Mouse (Mus musculus) cerebellum, adult 8-10 months (tissue): Measurements from ENCODE around the gene Nmnat1.

Source experiments
- DNase-seq: peaks from one replicate; pipeline ENCODE4 v3.0.0; 2022

Nmnat1 gene

DNA sequence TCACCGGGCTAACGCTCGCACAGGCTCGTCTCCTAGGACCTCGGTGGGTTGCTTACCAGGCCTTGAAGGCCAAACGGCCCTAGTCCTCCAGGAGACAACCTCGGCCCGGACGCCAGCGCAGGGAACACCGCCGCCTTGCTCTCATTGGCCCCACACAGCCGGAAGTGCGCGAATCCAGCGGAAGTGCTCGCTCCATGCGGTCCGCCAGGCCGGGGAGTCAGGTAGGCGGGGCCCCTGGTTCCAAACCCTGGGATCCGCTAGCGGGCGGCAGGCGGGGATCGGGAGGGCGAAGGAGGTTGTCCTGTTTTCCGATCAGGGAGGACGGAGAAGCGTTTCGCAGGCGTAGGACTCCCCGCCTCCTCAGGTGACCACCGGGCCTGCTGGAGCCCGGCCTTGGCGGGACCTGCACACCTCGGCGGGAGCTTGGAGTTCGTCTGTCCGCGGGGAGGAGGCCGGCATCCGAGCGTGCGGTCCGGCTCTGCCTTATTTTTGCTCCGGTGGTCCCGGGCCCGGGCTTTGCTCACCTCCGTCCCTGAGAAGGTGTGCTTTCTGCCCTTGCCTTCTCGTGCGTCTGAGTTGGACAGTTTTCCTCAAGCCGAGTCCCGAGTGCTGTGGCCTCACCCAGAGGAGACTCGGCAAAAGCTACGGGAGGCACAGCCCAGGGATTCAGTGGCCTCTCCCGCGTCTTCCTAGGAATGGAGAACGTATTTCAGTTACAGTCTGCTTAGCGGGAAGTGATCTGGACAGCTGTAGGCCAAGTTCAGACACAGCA lies at the start of gene Nmnat1, which contains the start of gene Lzic:
Gene Nmnat1, minus strand, starts transcription at position 150 of the 772 bp plus-strand sequence.
Gene Lzic, plus strand, starts transcription at position 177 of the 772 bp plus-strand sequence.
- DNase-seq: peak; percentile 90

DNA sequence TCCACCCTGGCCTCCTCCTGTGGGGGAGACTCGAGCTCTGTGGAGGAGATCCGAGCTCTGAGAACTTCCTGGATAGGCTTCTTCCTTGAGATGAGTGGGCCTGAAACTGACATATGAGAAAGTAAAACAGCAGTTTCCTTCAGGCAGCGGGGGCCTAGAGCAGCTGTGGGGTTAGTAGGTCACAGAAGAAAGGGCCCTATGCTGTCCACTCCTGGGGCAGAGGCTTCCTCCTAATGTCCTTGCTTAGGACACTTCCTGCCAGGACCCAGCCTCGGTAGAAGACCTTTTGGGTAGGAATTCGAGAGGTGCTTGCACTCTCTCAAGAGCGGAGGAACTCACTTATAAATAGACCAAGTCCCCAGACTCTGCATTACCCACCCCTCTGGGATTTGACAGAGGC lies 44.7 kb upstream of the Nmnat1 start:
- no peak for DNase-seq

DNA sequence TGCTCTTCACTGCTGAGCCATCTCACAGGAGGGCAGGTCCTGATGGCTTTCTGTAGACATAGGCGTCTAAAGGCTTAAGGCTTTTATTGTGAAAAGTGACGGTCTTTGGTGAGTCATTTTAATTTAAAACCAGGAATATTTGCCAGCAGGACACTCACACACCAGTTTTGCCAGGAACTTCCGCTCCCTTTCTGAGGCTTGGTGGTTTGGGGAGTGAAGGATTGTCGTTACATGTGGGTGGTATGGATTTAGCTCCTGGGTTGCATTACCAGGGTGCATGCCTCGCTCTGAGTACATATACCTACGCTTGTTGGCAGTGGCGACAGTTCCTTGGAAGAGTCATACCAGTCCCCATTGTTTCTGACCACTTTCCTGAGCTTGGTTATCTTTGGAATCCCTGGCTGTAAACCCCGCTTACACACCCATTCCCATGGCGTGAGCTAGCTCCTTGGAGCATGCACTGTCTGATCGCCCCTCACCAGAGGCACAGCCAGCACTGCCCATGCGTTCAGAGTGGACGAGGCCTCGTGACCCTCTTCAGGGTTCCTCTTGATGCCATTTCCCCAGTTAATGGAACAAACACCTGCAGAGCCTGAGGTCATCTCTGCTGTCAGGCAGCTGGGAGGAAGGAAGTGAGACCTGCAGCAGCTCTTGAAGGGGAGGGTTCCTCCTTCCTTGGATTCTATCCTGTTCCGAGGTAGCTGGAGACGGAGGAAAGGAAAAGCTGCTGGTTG lies 42.8 kb upstream of the Nmnat1 start:
- DNase-seq: no peak

DNA sequence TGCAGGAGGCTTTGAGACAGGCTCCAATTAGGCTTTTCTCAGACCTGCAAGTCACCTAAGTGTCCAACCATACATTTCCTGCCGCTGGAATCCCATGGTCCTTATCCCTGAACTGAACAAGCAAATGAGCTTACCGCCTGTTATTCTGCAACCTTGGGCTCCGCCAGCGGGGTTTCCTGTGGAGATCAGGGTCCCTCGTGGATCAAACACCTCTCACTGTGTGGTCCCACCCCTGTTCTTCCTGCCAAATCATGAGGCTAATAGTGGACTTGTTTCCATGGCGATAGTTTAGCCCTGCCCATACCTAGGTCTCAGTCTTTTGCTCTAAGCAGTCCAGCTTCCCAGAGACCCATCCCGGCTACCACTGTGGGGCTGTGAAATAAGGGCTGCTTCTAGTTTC lies 41.3 kb upstream of the Nmnat1 start:
- DNase-seq: no peak

DNA sequence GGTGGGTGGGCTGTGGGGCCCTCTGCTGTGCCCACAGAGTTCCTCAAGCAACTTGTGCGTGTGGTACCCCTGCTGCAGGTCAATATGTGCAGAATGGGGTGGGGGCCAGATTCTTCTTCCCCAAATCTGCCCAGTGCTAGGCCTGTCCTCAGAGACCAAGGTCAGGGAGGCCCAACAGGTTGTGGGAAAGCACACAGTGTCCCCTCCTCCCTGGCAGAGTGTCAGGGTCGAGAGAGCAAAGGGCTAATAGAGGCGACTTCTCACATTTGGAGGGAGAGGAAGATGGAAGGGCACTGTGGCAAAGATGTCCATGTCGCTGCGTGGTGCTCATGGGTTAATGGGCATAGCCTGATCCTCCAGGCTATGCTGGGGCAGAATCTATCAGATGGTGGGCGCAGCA lies 40.8 kb upstream of the Nmnat1 start:
- DNase-seq: no peak

DNA sequence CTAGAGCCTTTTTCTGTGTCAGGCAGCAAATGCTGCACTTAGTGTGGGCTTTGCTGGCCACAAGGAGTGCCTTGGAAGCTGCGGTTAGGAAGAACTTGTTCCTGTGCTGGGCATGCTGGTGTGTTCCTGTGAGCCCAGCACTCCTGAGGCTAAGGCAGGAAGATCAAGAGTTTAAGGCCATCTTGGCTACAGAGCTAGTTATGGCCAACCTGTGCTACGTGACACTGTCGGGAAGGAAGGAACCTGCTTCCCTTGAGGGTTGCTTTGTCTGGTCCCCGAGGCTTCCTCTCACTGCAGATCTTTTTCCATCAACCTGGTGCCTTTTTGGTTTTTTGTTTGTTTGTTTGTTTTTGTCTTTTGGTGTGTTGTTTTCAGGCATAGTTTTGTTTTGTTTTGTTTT lies 40.2 kb upstream of the Nmnat1 start:
- no peak for DNase-seq

DNA sequence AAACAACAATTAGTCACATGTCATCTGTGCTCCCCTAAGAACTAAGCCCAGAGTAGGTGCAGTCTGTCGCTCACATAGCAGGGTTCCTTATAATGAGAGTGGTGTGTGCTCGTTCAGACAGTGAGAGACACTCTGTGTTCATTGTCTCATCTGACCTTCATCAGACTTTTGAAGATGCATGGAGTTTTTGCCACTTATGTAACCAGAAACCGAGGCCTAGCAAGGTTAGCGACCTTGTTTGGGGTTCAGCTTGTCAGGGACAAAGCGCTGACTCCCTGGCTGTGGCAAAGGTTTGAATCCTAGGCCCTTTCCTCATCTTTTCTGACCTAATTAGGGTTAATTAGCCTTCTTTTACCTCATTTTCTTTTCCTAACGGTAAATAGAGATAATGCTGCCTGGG lies 39.0 kb upstream of the Nmnat1 start:
- no peak for DNase-seq

DNA sequence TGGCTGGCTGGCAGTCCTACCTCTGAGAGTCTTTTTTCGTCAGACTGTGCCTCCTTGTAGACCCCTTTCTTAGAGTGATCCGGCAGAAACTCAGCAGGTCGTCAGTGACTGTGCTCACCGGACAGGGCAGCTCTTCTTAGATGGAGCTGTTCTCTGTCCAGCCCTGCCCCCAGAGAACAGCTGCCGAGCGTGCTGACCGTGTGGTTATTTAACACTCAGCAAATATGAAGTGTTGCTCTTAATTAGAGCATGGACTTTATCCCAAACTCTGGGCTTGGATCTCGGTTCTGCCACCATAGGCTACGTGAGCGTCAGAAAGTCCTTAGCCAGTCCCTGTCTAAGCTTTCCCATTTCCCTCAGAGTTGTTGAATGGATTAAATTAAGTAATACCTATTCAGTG lies 36.3 kb upstream of the Nmnat1 start:
- DNase-seq: no peak

DNA sequence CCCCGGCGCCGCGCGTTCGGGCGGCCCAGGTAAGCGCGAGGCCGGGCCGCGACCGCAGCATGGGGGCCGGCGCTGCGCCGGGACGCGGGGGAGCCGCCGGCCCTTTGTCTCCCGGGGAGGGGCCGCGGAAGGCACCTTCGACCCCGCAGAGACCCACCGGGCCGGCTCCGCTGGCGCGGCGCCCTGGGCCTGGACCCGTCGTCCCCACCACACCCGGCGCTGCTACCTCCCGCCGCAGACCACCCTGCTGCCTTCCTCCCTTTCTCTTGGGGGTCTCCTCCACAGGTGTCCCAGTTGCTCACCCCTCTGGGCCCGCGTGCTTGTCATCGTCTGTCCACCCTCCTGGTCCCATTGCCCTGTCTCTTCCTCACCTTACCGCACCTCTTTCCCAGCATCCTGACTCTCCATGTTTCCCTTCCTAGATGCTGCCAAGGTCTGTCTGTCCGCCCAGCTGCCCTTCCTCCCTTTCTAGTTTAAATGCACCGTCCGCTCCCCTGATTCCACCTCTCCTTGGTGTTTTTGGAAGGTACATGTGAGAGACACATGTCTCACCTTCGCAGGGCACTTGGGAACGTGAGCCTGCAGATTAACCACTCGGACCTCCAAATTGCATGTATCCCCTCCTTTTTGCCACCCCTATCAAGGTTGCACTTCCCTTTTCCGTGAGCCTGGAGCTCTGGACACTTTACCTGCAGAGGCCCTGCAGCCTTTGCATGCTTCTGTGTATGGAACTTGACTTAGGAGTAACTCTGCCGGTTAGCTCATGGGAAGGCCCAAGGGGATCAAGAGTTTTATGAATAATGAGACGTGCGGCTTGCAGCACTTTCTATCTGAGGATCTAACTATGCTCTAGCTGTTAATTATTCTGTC lies 33.6 kb upstream of the Nmnat1 start:
- DNase-seq: peak; percentile 42

DNA sequence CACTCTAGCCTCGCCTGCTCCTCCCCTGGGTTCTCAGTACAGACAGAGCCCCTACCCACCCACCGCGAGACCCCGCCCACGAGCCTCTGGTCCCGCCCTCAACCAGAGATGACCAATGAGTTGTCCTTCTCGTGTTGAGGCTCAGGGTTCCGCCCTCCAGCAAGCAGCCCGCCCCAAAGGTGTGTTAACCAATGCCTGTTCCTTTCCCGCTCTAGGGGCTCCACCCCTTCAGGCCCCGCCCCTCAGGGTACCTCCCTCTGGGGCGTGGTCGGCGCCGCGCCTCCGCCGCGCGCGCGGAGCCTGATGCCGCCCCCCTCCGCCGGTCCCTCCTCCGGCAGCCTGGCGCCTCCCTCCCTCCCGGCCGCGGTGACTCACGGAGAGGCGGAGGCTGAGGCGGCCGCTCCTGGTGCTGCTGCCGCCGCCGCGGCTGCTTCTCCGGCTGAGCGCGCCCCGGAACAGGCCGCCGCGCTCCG lies 32.9 kb upstream of the Nmnat1 start, which contains the start of gene Ctnnbip1:
Gene Ctnnbip1, plus strand, starts transcription at position 369 of the 473 bp plus-strand sequence.
- DNase-seq: peak; percentile 96

DNA sequence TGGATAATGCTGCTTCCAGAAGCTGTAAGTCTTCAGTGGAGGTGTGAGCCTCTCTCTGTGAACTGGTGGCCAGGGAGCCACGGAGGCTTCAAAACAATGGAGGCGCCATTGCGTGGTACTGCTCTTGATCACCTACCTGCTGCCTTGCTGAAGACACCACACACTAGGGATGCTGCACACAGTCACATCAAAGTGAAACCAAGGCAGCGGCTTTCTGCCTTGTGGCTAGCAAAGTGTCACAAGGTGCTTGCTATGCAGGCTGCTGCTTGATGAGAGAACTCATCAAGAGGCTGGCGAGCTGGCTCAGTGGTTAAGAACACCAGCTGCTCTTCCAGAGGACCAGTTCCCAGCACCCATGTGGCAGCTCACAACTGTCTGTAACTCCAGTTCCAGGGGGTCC lies 30.7 kb upstream of the Nmnat1 start:
- no peak for DNase-seq

DNA sequence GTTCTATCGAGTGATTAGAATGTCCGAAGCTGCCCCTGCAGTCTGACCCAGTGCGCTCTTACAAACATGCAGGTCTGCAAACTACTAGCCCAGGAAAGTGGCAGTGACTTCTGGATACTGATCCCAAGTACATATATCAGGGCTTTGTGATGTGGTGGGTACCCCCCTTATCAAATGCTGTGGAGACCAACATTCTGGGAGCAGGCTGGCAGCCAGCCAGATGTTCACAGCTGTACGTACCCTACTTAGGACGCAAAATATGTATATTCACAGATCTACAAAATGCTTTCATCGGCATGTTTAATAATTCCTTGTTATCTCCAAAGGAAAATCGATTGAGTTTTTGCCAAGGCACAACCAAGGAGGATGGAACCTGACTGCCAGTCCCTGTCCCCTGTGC lies 27.1 kb upstream of the Nmnat1 start:
- DNase-seq: no peak

DNA sequence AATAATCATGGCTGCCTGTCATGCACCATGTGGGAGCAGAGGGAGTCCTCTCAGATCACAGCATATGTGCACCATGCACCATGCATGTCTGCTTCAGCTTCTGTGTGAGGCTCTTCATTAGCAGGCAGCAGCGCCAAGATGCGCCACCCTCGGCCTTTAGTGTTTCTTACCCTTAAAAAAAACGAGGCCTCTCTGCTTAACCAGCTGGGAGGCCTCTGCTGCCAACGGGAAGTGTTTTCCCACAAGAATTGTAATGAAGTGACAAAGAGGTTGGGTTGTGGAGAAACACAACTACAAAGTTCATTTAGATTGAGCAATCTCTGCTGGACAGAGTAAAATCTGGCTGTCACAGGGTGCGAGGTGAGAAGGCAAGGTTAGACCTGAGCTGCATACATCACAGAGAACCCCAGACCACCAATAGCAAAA lies 26.2 kb upstream of the Nmnat1 start:
- no peak for DNase-seq

DNA sequence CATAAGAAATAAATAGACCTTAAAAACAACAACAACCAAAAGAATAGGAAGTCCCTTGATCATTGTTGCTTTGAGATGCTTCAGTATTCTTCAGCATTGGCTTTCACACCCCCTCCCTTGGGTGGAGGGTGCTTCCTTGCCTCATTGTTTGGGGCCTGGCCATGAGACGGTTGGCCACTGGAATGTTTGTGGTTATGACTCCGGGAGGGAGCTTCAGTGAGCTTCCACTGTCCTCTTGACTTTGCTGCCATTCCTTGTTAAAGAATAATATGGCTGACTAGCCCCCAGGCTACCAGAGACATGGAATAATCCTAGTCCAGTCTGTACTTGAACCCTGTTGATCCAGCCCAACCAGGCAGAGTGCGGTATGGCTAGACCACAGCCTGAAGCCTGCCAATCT lies 21.9 kb upstream of the Nmnat1 start:
- DNase-seq: no peak

DNA sequence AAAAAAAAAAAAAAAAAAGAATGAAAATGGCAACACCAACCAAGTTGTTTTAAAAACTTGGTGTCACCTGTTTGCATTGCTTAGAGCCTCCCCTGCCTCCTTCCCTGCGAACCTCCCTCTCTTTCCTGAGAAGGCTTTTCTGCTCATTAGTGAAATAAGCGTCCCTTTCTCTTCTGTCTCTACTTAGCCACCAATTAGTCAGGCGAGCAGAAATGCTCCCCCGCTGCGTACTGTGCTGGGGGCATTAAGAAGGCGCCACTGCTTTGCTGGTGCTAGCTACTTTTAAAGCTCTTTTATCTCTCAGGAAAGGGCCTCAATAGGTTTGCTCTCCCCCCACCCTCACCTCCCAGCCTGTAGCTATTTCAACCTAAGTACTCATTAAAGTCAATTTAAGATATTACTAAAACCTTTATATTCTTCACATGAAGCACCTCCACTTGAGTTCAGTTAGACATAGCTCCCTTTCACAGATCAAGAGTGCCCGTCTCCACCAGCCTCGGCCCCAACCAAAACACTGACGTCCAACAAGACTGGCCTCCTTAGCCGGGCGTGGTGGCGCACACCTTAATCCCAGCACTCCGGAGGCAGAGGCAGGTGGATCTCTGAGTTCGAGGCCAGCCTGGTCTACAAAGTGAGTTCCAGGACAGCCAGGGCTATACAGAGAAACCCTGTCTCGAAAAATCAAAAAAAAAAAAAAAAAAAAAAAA lies 20.4 kb upstream of the Nmnat1 start:
- DNase-seq: no peak

DNA sequence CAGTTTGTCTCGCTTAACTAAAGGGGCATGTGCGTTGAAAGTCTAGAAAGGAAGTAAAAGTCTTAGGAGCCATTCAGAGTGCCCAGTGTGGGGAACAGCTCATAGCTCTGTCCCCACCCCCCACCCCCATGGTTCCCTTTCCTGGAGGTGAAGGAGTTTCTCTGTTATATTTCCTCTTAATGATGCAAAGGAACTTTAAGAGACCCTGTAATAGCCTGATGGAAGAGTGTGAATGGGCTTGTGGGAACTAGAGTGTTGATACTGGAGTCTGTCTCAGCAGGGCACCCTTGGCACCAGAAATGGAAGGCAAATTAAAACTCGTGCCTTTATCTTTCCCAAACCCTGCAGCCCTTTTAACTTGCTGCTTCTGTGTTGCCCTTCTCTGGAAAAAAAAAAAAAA lies 19.9 kb upstream of the Nmnat1 start:
- DNase-seq: no peak

DNA sequence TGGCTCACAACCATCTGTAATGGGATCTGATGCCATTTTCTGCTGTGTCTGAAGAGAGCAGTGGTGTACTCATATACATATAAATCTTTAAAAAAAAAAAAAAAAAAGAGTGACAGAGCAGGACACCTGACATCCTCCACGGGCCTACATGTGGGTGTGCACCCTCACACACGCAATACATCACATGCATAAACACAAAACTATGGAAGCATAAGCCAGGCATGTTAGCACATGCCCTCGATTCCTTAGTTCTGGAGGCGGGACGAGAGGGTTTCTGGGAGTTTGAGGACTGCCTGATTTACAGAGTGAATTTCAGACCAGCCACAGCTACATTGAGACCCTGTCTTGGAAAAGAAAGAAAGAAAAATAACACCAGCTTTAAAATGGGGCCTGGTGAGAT lies 19.4 kb upstream of the Nmnat1 start:
- DNase-seq: no peak

DNA sequence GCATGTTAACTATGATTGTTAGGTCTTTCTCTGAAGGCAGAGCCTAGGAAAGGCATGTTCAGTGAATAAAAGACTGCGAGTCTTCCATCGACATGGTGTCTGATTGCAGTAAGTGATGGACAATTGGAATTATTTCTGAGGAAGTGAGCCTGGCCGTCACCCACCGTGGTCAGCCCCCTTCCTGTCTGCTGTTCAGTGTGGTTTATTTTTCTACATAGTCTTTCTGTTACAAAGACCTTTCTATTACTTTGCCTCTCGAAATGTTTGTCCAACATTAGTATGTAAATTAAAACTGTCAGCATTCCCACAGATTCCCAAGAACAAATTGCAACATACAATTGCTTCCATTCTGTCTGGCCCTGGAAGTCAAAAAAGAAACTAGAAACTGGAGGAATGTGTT lies 14.8 kb upstream of the Nmnat1 start:
- DNase-seq: no peak

DNA sequence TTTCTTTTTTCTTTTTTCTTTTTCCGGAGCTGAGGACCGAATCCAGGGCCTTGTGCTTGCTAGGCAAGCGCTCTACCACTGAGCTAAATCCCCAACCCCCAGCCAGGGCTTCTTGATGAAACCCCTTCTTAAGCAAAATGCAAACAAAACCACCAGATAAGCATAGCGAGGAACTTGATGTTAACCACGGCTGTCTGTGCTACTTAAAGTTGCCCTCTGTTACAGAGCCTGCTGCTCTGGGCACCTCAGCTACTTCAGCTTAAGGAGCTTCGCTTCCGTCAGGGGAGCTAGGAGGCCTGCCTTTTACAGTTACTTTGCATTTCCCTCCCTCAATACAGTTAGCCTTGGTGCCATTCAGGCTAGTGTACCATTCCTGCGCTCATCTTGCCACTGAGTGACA lies 13.9 kb upstream of the Nmnat1 start:
- DNase-seq: no peak

DNA sequence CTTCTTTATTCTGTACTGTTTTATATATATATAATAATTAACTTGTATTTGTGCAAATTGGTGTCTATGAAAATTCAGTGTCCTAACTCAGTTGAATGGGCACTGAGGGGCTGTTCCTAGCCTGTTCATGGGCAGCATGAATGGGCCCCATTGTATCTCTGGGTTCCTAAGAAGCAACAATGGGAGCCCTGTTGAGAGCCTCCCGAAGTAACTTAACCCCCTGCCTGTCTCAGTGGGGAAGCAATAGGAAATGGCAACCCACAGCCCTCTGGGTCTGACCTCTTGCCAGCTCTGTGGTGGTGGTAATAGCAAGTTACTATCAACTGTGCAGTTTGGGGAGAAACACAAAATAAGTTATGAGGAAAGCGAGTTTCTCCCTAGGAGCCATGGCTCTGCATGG lies 11.6 kb upstream of the Nmnat1 start:
- no peak for DNase-seq

DNA sequence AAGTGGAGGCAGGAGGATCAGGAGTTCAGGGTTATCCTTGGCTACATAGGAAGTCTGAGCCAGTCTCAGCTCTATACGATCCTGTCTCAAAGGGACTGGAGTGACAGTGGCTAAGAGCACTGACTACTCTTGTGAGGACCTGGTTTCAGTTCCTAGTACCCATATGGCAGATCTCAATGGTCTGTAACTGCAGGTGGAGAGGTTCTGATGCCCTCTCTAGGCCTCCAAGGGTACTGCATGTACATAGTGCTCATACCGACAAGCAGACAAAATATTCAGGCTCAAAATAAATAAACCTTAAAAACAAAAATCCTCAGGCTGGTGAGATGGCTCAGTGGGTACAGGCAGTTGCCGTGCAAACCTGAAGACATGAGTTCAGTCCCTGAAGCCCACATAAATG lies 6.1 kb upstream of the Nmnat1 start:
- no peak for DNase-seq

DNA sequence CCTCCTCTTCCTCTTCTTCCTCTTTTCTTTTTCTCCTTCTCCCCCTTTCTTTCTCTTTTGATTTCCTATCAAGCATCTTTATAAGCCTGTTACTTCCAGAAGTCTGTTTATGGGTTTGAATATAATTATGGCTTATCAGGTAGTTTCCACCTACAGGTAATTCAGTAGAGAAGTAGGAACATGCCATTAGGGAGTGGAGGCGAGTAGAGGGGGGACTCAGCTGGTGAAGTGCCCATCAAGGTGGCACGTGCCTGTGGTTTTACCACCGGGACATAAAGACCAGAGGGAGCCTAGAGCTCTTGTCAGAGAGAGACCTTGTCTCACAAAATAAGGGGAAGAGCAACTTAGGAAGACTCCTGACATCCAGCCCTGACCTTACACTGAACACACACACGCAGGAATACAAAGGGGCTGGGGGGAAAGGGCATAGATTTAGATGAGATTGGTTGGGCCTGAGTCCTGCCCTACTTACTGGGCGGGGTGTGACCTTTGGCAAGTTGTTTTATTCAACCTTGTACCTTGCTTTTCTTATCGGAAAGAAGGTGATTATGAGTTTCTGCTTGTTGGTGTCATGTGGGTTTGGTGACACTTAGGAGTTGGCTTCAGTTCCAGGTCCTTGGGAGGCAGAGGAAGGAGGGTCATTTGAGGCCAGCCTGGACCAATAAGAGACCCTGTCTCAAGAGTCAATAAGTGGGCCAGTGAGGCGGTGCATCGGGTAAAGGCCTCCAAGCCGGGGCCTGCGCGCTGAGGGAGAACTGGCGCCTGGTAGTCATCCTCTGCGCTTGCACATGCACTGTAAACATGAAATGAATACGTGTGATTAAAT lies 4.6 kb upstream of the Nmnat1 start:
- DNase-seq: no peak
